Mouse (Mus musculus) kidney, embryonic 15.5 days (tissue): ENCODE results near the gene Zbtb25. TPM values are rescaled to one million over a fixed set of nuclear protein-coding genes. Genes with fewer than 3 reads are reported as not detected.

Source experiments
- ATAC-seq: fragments of 200-750 bp; cut with Nextera tagmentation; replicated peaks from 2 replicates; pipeline ENCODE4 v1.8.0; 2017; ENCODE audit warnings: moderate TSS enrichment; ENCODE audit not compliant: low FRiP score
- H3K27ac ChIP-seq: fragments of 300-500 bp; sonication (generic); 2 replicates; pipeline ENCODE4 v1.5.1; 2015; ENCODE audit warnings: mild to moderate bottlenecking, inconsistent platforms
- H3K27me3 ChIP-seq: fragments of 300-500 bp; sonication (generic); 2 replicates; pipeline ENCODE4 v1.6.1; 2015; ENCODE audit warnings: inconsistent platforms
- H3K36me3 ChIP-seq: fragments of 300-500 bp; sonication (generic); 2 replicates; pipeline ENCODE4 v1.6.1; 2015; ENCODE audit warnings: inconsistent platforms
- H3K4me1 ChIP-seq: fragments of 300-500 bp; sonication (generic); 2 replicates; pipeline ENCODE4 v1.6.1; 2015; ENCODE audit warnings: inconsistent platforms
- H3K4me2 ChIP-seq: fragments of 300-500 bp; sonication (generic); 2 replicates; pipeline ENCODE4 v1.6.1; 2015; ENCODE audit warnings: moderate library complexity, mild to moderate bottlenecking, inconsistent platforms
- H3K4me3 ChIP-seq: fragments of 300-500 bp; sonication (generic); replicated peaks from 2 replicates; pipeline ENCODE4 v1.5.1; 2015; ENCODE audit warnings: mild to moderate bottlenecking, inconsistent platforms
- H3K9ac ChIP-seq: fragments of 300-500 bp; sonication (generic); 2 replicates; pipeline ENCODE4 v1.6.1; 2015; ENCODE audit warnings: mild to moderate bottlenecking, inconsistent platforms
- H3K9me3 ChIP-seq: fragments of 300-500 bp; sonication (generic); replicated peaks from 2 replicates; pipeline ENCODE4 v1.6.1; 2016; ENCODE audit warnings: inconsistent platforms
- WGBS: fragments of 180-500 bp; shearing (Covaris S2); methylation state at CpG from one replicate; pipeline ENCODE4 v1.1.7; 2015; ENCODE audit warnings: mixed read lengths; 5-methylcytosine and 5-hydroxymethylcytosine counted together
- polyA plus RNA-seq: library from polyadenylated mRNA; unstranded; fragments of >200 nt; fragmentation: Nextera tagmentation; extraction: Ambion mirVana; gene quantifications from 2 replicates; pipeline ENCODE4 v1.2.1, GENCODE M21; 2015

The Zbtb25 gene
- polyA plus RNA-seq, 1 experiment from 2014 or later, result 14.9 TPM

DNA sequence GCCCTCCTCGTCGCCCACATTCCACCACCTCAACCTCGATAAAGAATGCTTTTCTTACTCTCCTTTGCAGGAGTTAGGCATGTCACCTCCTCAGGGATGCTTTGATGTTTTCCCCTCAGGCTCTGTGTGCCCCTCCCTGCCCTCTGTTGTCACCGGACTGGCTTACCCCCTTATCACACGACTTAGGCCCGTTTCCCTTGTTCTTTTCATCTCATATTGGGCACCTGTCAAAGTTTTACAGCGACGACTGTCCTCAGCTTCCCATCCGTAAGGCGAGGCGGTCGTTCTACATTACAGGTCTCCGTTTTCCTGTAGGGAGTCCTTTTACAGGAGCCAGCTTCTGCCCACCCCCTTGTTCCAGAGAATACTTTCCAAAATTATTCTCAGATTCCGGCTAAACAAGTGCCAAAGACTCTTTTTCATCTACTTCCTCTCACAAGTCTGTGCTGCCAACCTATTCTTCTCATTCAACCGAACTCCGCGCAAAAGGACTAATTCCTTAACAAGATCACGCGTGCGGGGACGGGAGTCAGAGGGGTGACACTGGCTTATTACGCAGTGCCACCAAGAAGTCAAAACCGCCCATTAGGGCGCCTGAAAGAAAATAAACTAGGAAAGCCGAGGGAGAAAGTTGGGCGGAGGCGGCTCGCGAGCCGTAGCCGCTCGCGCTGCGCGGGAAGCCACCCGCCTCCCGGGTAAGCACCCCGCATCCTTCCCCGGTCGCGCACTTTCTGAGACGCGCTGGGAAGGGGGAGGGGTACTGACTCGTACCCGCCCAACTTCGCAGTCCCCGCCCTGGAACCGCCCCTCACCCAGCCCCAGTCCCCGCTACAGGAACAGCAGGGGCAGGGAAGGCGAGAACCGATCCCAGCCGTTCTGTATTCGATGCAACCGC, 33.8 kb upstream of the Zbtb25 start:
- WGBS, result 2% methylated on average over 54 of the region's 54 CpGs
- Histone ChIP-seq H3K4me3 (peak overlapping the region; percentile 78), H3K36me3 (no peaks in the 10 kb centered on the region), H3K9me3 (no peaks in the 10 kb centered on the region), H3K4me1 (peaks cover 26% of the 10 kb centered on the region), H3K4me2 (peak overlapping the region; percentile 94), H3K9ac (peak overlapping the region; percentile 66), H3K27me3 (peaks cover 41% of the 10 kb centered on the region), H3K27ac (peak overlapping the region; percentile 97)
- peak; percentile 92 for ATAC-seq

DNA sequence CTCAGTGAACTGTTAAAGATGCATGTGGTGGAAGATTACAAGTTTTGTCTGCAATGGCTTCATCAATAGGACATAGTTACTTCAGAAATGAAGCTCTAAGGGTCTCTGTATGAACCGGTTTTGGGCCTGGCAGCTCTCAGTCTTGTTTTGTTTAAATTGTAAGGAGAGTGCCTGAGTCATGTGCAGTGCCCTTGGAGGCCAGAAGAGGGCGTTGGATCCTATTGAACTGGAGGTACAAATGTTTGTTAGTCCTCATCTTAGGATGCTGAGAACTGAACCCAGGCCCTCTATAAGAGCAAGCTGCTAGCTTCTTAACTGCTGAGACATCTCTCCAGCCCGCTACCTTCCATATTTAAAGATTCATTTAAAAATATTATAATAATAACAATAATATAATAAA, 32.3 kb upstream of the Zbtb25 start:
- H3K9me3 ChIP-seq, result no peaks in the 10 kb centered on the region
- H3K4me3 ChIP-seq, result no peak overlapping the region
- H3K36me3 ChIP-seq, result no peaks in the 10 kb centered on the region
- peaks cover 28% of the 10 kb centered on the region for H3K27me3 ChIP-seq
- WGBS, result 59% methylated on average over 3 of the region's 3 CpGs
- peaks cover 26% of the 10 kb centered on the region for H3K4me1 ChIP-seq
- H3K4me2 ChIP-seq, result no peak overlapping the region
- no peak overlapping the region for H3K9ac ChIP-seq
- no peak for ATAC-seq
- H3K27ac ChIP-seq, result no peak overlapping the region

DNA sequence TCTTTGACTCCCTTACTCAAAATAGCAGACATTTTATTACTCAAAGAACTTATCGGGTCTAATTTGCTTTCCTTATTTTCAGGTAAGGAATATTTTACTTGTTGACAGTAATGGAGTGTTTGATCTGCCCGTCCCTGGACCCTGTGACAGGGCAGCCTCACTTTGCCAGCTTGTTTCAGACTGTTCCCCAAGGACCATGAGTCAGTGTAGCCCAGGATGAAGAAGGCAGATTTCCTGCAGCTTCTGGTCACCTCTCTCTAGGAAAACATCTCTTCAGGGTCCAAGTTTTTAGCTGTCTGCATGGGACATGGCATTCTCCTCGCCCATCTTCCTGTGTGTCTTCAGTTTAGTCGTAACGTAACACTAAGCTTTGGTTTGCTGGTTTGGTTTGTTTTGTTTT, 27.9 kb upstream of the Zbtb25 start:
- no peak overlapping the region for H3K27ac ChIP-seq
- H3K27me3 ChIP-seq, result 0 out of 2 replicates have a peak, but pooled peaks cover 3% of the 10 kb centered on the region
- WGBS, result 78% methylated on average over 5 of the region's 5 CpGs
- H3K36me3 ChIP-seq, result no peaks in the 10 kb centered on the region; the same call in 1 of the 2 replicates
- no peak overlapping the region for H3K4me3 ChIP-seq
- H3K9me3 ChIP-seq, result no peaks in the 10 kb centered on the region
- H3K4me1 ChIP-seq, result no peaks in the 10 kb centered on the region
- no peak for ATAC-seq
- H3K9ac ChIP-seq, result no peak overlapping the region
- H3K4me2 ChIP-seq, result no peak overlapping the region

DNA sequence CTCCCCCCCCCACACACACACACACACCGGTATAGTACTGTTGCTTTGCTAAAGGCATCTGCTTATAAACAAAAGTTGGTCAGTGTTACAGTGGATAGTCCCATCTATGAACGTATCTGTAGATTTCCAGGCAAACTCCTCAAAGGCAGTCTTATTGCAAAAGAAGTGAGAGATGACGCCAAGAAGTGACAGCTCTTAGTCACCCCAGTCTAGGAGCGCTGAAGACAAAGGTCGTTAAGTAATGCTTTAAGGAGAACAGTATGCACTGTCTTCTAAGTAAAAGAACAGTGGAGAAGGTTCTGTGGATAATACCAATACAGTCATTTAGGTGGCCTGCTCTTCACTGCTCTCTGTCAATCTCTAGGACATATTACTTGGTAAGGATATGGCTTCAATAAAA, 23.6 kb upstream of the Zbtb25 start:
- 88% methylated on average over 5 of the region's 5 CpGs for WGBS
- Histone ChIP-seq H3K27ac (no peak overlapping the region), H3K27me3 (no peaks in the 10 kb centered on the region), H3K4me2 (no peak overlapping the region), H3K36me3 (peaks cover 20% of the 10 kb centered on the region), H3K4me1 (no peaks in the 10 kb centered on the region), H3K9ac (no peak overlapping the region), H3K9me3 (no peaks in the 10 kb centered on the region), H3K4me3 (no peak overlapping the region)
- no peak for ATAC-seq

DNA sequence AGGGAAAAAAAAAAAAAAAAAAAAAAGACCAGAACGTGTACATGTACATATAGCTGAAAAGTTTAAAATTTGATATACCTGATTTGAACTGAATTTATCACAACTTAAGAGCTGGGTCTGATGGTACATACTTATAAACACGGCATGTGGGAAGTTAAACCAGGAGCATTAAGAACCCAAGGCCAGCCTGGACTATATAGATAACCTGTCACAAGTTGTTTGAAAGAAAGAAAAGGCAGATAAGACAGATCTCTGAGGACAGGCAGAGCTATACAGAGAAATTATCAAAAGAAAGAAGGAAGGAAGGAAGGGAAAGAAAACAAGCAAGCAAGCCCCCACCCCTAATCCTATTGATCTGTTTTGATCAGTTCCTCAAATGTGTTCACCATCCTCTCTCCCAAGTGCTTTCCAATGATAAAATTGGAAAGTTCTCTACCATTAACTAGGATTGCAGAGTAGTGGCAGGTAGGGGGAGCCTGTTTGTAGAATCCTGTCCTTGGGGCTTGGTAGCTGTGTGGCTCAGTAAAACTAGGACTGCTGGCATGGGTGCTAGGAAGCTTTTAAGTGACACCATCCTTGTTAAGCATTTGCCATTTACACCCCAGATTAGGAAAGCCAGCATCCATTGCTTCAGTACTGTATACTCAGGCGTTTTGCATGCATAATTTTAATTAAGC, 22.3 kb upstream of the Zbtb25 start:
- Histone ChIP-seq H3K9ac (no peak overlapping the region), H3K27ac (no peak overlapping the region), H3K4me3 (no peak overlapping the region), H3K27me3 (no peaks in the 10 kb centered on the region), H3K4me1 (no peaks in the 10 kb centered on the region), H3K9me3 (no peaks in the 10 kb centered on the region), H3K4me2 (no peak overlapping the region), H3K36me3 (peaks cover 26% of the 10 kb centered on the region)
- WGBS, result 78% methylated on average over 3 of the region's 3 CpGs
- ATAC-seq, result no peak

DNA sequence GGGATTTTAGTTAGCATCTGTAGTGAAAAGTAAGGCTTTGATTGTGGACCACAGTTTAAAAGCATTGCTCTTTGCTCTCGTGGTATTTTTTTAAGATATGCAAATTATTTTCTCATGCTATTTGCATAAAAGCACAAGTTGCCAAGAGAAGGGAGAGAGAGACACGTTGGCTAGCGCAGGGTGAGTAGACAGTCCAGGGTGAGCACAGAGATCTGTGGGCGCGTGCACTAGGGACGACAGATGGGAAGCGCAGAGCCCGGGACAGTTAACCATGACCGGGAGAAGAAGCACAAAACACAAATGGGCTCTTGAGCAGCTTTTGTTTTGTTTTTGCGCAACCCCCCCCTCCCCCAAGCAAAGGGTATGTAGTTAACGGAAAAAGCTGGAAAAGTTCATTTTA, 19.4 kb upstream of the Zbtb25 start:
- Histone ChIP-seq H3K27ac (no peak overlapping the region), H3K4me3 (no peak overlapping the region), H3K9me3 (no peaks in the 10 kb centered on the region), H3K27me3 (no peaks in the 10 kb centered on the region), H3K9ac (no peak overlapping the region), H3K4me1 (no peaks in the 10 kb centered on the region), H3K36me3 (peaks cover 46% of the 10 kb centered on the region), H3K4me2 (no peak overlapping the region)
- ATAC-seq, result no peak
- WGBS, result 91% methylated on average over 11 of the region's 11 CpGs

DNA sequence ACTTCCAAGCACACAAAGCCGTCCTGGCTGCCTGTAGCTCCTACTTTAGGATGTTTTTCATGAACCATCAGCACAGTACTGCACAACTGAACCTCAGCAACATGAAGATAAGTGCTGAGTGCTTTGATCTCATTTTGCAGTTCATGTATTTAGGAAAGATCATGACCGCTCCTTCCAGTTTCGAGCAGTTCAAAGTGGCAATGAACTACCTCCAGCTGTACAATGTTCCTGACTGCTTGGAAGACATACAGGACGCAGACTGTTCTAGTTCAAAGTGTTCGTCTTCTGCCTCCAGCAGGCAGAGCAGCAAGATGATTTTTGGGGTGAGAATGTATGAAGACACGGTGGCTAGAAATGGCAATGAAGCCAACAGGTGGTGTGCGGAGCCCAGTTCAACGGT, 15.9 kb upstream of the Zbtb25 start:
- no peak overlapping the region for H3K4me2 ChIP-seq
- H3K4me1 ChIP-seq, result no peaks in the 10 kb centered on the region
- ATAC-seq, result no peak
- no peaks in the 10 kb centered on the region for H3K9me3 ChIP-seq
- peaks cover 46% of the 10 kb centered on the region for H3K36me3 ChIP-seq
- no peak overlapping the region for H3K27ac ChIP-seq
- WGBS, result 93% methylated on average over 8 of the region's 8 CpGs
- no peaks in the 10 kb centered on the region for H3K27me3 ChIP-seq
- H3K4me3 ChIP-seq, result no peak overlapping the region
- H3K9ac ChIP-seq, result no peak overlapping the region

DNA sequence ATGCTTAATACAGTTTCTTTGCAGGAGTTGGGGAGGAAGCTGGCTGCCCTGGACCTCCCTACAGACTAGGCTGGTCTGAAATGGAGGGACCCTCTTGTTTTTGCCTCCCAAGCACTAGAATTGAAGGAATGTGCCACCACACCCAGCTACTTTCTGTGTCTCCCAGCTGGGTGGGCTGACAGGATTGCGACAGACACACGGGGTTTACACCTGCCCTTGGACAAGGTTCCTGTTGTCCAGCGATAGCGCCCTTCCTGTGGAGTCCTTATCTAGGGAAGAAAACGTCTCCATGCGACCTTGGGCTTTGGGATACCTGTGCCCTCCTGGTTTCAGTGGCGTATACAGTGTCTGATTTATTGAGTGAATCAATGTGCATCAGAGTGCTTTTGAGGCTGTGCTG, 10.7 kb upstream of the Zbtb25 start:
- WGBS, result 80% methylated on average over 7 of the region's 7 CpGs
- H3K4me3 ChIP-seq, result no peak overlapping the region
- no peak overlapping the region for H3K27ac ChIP-seq
- no peak overlapping the region for H3K9ac ChIP-seq
- H3K27me3 ChIP-seq, result no peaks in the 10 kb centered on the region
- no peak overlapping the region for H3K4me2 ChIP-seq
- peaks cover 9% of the 10 kb centered on the region for H3K36me3 ChIP-seq
- no peak for ATAC-seq
- no peaks in the 10 kb centered on the region for H3K4me1 ChIP-seq
- H3K9me3 ChIP-seq, result no peaks in the 10 kb centered on the region

DNA sequence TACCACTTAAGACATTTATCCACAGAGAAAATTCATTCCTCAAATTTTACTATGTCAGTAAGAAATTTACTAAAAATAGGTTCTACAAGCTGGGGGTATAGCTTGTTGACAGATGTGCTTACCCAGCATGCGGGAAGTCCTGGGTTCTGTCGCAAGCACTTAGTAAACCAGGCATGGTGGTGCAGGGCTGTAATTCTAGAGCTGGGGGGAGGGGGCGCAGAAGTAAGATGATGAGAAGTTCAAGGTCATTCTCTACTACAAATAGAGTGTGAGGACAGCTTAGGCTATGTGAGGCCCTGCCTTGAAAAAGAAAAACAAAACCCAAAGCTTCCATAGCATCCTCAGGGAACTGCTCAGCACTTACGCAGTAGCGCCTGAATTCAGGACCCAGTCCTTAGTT, 9.2 kb upstream of the Zbtb25 start:
- ATAC-seq, result no peak
- H3K27ac ChIP-seq, result no peak overlapping the region
- H3K9me3 ChIP-seq, result no peaks in the 10 kb centered on the region
- no peak overlapping the region for H3K4me2 ChIP-seq
- H3K4me3 ChIP-seq, result no peak overlapping the region
- H3K4me1 ChIP-seq, result 0 out of 2 replicates have a peak, but pooled peaks cover 5% of the 10 kb centered on the region
- H3K36me3 ChIP-seq, result peaks cover 3% of the 10 kb centered on the region; the same call in 1 of the 2 replicates
- H3K27me3 ChIP-seq, result no peaks in the 10 kb centered on the region
- WGBS, result 79% methylated on average over 5 of the region's 5 CpGs
- no peak overlapping the region for H3K9ac ChIP-seq

DNA sequence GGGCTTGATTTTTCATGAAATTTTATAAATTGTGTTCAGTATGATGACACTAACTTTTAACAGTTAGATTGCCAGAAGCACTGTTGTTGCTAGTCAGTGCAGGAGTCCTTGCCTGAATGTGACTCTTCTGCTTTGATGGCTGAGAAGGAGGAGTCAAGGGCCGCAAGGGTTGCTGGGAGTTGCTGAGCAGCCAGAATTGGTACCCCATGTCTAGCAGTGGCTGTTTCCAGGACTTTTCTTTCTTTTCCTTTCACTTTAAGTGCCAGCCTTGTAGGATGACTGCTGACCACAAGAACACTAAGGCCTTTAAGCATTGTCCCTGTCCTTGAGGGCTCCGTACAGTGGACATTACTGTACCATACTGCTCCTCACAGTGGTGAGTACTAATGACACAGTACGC, 8.3 kb upstream of the Zbtb25 start:
- H3K27ac ChIP-seq, result no peak overlapping the region
- WGBS, result 89% methylated on average over 3 of the region's 3 CpGs
- no peaks in the 10 kb centered on the region for H3K9me3 ChIP-seq
- H3K9ac ChIP-seq, result no peak overlapping the region
- 0 out of 2 replicates have a peak, but pooled peaks have one; percentile 37 for ATAC-seq
- no peak overlapping the region for H3K4me2 ChIP-seq
- H3K4me3 ChIP-seq, result no peak overlapping the region
- H3K4me1 ChIP-seq, result peaks cover 9% of the 10 kb centered on the region
- H3K36me3 ChIP-seq, result no peaks in the 10 kb centered on the region; the same call in 1 of the 2 replicates
- no peaks in the 10 kb centered on the region for H3K27me3 ChIP-seq

DNA sequence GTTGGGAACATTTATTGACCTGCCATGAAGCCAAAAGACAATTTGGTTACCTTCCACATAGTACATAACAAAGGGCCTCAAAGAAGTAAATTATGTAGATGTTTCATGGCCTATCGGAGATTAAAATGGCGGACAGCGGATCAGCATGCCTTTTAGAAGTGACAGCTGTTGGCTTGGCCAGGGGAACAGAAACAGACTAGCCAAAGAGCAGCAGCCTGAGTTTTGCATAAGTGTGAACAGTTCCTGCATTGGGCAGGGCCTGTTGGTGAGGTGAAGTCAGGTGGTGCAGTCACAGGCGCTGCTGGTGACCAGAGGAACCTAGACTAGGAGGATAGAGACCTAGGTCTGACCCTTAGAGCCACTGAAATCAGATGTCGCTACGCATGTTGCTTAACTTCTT, 7.7 kb upstream of the Zbtb25 start:
- no peaks in the 10 kb centered on the region for H3K36me3 ChIP-seq
- H3K9me3 ChIP-seq, result no peaks in the 10 kb centered on the region
- ATAC-seq, result no peak
- no peak overlapping the region for H3K4me2 ChIP-seq
- no peak overlapping the region for H3K27ac ChIP-seq
- WGBS, result 93% methylated on average over 6 of the region's 6 CpGs
- H3K4me1 ChIP-seq, result peaks cover 16% of the 10 kb centered on the region
- H3K27me3 ChIP-seq, result no peaks in the 10 kb centered on the region
- H3K4me3 ChIP-seq, result no peak overlapping the region
- H3K9ac ChIP-seq, result no peak overlapping the region

DNA sequence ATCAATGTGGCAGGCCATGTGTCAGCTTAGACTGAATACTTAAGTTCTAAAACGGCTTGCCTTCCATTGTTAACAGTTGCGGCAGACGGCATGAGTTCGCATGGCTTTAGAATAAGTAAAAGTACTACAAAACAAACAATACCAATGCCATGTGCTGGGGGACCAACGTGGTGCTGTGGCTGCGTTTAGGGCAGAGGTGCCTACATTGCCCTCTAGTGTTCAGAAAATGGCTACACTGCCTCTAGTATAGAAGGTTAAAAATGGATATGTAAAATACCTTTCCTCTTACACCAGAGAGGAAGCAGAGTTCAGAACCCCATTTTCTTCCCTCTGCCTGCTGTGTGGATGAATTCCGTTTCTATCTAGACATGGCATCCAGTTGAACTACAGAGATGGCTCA, 7.2 kb upstream of the Zbtb25 start:
- Histone ChIP-seq H3K4me3 (no peak overlapping the region), H3K36me3 (no peaks in the 10 kb centered on the region), H3K9me3 (no peaks in the 10 kb centered on the region), H3K27ac (no peak overlapping the region), H3K4me1 (peaks cover 20% of the 10 kb centered on the region), H3K4me2 (no peak overlapping the region), H3K27me3 (no peaks in the 10 kb centered on the region), H3K9ac (no peak overlapping the region)
- no peak for ATAC-seq
- WGBS, result 58% methylated on average over 7 of the region's 7 CpGs
